Mouse (Mus musculus): ENCODE measurements around the gene Adgrb2. TPM values are rescaled to one million over a fixed set of nuclear protein-coding genes. Genes with fewer than 3 reads are reported as not detected.

The Adgrb2 gene
- total RNA-seq, 2 experiments from 2014 or later, result 295 to 296 TPM

DNA sequence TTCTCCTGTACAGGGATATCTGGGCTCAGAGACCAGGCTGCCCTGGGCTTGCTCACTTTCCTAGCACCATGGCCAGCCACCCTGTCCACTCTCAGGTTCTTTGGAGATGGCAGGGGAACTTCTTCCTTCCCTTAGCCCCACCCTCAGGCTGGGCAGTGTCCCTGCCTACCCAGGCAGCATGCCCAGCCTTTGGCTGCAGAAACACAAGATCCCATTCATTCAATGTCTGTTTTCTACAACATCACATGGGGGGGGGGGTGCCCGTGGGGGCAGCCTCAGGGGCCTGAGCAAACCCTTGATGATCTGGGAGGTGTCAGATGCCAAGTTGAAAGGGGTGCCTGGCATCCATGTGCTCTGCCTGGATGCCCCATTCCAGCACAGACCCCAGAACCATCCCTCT lies 70.1 kb downstream of the Adgrb2 start:
- intact Hi-C loops (cut with DNase I), result no loop called here
- peak in 1 of 2 experiments; percentile 50 for DNase-seq (ENCODE audit: extremely low spot score in 1 of 2, low spot score in 2 of 2)

DNA sequence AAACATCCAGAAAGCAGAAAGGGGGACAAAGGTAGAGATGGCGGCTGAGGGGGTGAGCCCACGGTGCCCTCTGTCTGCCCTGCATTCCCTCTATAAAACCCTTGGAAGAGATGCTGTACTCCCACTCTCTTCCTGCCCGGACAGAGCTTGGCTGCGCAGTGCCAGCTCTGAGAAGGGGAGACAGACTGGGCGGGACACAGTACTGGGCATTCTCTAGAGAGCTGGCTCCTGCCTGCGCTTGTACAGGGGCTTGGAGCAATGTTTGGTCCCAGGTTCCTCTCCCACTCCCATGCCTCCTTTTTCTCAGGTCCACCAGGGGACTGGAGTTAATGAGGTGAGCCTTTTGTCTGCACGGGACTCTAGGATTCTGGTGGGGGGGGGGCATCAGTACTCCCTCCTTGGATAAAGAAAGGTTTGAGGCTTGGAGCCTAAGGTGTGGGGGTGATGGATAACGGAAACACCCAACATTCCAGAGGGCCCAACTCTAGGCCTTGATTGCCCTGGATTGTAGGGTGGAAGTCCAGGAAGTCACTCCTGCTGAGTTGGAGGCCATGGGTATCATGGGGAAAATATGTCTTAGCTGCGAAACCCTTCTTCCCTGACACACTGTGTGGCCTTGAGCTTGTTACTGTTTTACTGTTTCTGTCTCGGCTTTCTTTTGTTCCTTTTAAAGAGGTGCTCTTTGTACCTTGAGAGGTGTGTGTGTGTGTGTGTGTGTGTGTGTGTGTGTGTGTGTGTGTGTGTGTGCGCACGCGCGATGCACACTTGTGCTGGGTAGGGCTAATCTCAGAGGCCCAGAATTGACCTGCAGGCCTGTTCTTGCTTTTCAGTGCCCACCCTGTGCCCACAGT lies 70.7 kb downstream of the Adgrb2 start:
- DNase-seq (ENCODE audit: extremely low spot score in 1 of 2, low spot score in 2 of 2), result no peak

DNA sequence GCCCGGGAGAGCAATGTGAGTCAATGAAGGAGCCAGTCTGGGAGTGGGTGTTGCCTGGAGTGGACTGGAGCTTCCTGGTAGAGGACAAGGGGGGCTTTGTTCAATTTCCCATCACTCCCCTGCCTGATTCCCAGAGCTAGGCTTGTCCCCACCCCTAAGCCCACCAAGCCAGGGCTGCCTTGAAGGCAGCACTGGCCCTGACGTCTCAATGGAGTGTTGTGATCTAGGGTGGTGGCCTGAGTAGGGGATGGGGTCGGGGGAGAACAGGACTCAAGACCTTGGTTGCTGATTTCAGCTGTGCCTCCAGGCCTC lies 71.3 kb downstream of the Adgrb2 start:
- no peak for DNase-seq (ENCODE audit: extremely low spot score in 1 of 2, low spot score in 2 of 2)
- intact Hi-C loops (cut with DNase I), result no loop called here

More for the DNA sequence above, 70.7 kb downstream of the Adgrb2 start:
- intact Hi-C loops (cut with DNase I), result no loop called here

DNA sequence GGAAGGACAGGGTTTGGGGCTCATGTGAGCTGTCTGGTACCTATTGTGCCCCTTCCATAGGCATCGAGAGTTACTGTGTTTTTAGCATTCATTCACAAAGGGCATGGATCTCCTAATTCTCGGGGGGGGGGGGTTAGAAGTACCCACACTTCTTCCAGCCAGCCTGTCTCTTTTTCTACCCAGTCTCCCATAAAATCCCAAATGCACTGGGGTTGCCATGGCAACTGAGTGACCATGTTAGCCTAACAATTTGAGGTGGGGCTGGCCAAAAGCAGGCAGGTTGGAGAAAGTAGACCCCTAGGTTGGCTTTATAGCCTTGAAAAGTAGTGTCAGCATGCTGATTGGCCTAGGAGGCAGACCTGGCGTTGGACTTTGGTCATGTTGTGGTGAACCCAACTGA lies 71.8 kb downstream of the Adgrb2 start:
- intact Hi-C loops (cut with DNase I), result no loop called here
- DNase-seq (ENCODE audit: extremely low spot score in 1 of 2, low spot score in 2 of 2), result no peak

DNA sequence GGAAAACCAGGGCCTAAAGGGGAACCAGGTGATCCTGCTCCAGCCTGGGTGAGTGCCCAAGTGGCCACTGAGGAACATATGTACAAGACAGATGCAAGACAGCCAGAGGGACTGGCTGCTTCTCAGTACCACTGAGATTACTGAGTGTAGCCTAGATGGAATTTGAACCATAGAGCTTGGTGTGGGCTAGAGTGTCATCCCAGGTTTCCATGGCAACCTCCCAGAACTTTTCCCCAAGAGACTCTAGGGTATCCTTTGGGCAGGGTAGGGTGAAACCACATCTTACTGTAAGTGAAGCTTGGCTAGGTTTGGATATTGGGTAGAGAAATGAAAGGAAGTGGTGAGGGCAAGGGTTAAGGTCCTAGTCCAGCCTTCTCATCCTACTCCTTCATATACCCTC lies 76.3 kb downstream of the Adgrb2 start:
- intact Hi-C loops (cut with DNase I), result no loop called here
- no peak for DNase-seq (ENCODE audit: extremely low spot score in 1 of 2, low spot score in 2 of 2)

DNA sequence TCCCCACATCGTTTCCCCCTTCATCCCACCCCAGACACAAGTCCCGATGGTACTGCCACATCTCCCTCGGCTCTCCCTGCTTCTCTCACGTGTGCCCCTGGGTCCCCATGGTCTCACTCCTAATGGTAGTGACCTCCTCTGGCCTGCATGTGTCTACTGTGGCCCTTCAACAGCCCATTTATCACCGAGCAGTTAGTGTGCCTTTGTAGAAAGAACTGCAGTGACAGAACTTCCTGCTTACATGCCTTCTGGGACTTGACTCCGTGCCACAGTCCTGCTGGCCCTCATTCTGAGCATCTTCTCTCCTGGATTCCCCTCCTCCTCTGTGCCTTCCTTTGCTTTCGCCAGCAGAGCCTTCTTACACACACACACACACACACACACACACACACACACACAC lies 78.5 kb downstream of the Adgrb2 start:
- intact Hi-C loops (cut with DNase I), result no loop called here
- no peak for DNase-seq (ENCODE audit: extremely low spot score in 1 of 2, low spot score in 2 of 2)

DNA sequence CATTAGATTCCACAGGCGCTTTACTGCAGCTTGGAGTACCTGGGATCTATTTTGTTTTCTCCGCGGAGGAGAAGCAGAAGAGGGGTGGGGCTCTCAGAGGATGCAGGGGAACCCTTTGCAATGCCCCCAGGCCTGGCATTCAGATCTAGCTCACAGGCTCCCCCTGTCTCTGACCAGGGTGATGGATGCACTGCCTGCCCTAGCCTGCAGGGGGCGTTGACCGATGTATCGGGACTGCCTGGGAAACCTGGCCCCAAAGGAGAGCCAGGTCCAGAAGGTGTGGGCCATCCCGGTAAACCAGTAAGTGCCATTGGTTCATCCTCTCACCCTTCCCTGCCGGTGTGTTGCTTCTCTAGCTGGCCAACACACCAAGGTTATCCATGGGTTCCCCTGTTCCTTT lies 82.1 kb downstream of the Adgrb2 start:
- intact Hi-C loops (cut with DNase I), result no loop called here
- DNase-seq (ENCODE audit: extremely low spot score in 1 of 2, low spot score in 2 of 2), result peak in 1 of 2 experiments; percentile 60

DNA sequence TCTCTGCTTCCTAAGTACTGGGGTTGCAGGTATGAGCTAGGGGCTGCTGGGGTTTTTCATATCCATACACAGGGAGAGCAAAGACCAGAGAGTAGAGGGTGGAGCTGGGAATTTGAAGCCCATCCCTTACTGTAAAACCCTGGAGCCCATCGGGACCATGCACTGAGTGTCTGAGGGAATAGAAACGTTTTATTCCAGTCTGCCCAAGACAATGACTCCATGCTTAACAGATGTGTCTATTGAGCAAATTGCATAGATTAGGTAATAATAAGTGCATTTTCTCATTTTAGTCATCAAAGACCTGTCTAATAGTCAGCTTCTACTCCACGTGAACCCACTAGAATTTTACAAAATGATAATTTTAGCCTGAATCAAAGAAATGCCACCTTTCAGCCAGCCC lies 85.9 kb downstream of the Adgrb2 start:
- DNase-seq (ENCODE audit: extremely low spot score in 1 of 2, low spot score in 2 of 2), result no peak
- intact Hi-C loops (cut with DNase I), result no loop called here

DNA sequence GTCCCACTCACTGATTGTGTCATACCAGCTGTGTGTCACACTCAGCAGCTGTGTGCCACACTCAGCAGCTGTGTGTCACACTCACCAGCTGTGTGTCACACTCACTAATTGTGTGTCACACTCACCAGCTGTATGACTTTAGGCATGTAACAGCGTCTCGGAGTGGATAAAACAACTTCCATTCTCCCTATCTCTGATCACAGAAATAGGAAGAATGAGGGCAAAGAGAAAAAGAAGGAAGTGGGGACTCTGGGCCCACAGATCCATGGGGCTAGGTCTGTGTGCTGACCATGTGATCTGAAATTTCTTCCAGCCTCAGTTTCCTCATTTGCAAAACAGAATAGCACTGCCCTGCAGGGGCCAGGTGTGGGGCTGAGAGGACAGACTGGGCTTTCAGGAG lies 87.1 kb downstream of the Adgrb2 start:
- no peak for DNase-seq (ENCODE audit: extremely low spot score in 1 of 2, low spot score in 2 of 2)
- intact Hi-C loops (cut with DNase I), result no loop called here

Other genes starting within 250 kb of the Adgrb2 start
- 100 to 1,000 TPM; 105 to 108 TPM for gene Khdrbs1, start 242.6 kb upstream of the Adgrb2 start, total RNA-seq (2021)
- 100 to 1,000 TPM; 123 to 131 TPM for gene Ptp4a2, start 173.7 kb upstream of the Adgrb2 start, total RNA-seq (2021)
- gene Spocd1, start 55.6 kb upstream of the Adgrb2 start, total RNA-seq (2021), result under 1 TPM in 1 of 2 experiments, not detected in 1; 0.24 TPM
- gene Col16a1, start 63.0 kb downstream of the Adgrb2 start, total RNA-seq (2021), result 10 to 100 TPM; 17.1 to 19.8 TPM
- gene Pef1, start 117.7 kb downstream of the Adgrb2 start, total RNA-seq (2021), result 10 to 100 TPM; 42.6 to 42.8 TPM
- 10 to 100 TPM; 11.2 TPM for gene Hcrtr1, start 154.5 kb downstream of the Adgrb2 start, total RNA-seq (2021)
- gene Tinagl1, start 190.3 kb downstream of the Adgrb2 start, total RNA-seq (2021), result 1 to 10 TPM; 2.3 to 2.7 TPM
- gene Gm853, start 237.5 kb downstream of the Adgrb2 start, total RNA-seq (2021), result not detected